Mouse (Mus musculus): ENCODE data around the gene Psmb11. TPM values are rescaled to one million over a fixed set of nuclear protein-coding genes. Genes with fewer than 3 reads are reported as not detected.
A peak's percentile ranks its signal among the peaks of the same experiment; 100 is the strongest.

The Psmb11 gene
- polyA plus RNA-seq, 1 experiment: not detected

DNA sequence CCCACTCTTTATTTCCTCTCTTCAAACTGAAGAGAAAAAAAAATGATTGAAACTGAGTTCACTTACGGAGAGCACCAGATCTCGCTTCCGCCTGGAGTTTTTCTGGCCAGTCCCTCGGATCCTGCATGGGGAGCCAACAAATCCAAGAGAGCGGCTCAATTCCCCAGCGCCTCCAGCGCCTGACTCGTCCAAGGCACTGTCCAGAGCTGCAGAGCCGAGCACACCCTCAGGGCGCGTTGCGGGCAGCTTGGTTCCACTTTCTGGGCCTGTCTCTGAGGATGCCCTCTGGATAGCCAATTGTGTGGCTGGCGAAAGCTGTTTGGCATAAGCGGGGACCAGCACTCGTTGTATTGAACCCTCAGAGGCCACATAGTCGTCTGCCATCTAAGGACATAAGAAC is 30.2 kb upstream of the Psmb11 start:
- Histone ChIP-seq H3K27me3 (ENCODE audit: control insufficient read depth, insufficient read depth, low read length) (no peaks in the 10 kb centered on the region), H3K27ac (ENCODE audit: insufficient read depth, low read length) (no peak overlapping the region), H3K4me3 (ENCODE audit: extremely low read depth, insufficient read depth, insufficient read length) (no peak overlapping the region), H3K36me3 (ENCODE audit: control insufficient read depth, insufficient read depth, low read length) (peaks cover 1% of the 10 kb centered on the region; the same call in 1 of the 2 replicates), H3K4me1 (ENCODE audit: control insufficient read depth, insufficient read depth, insufficient read length) (no peaks in the 10 kb centered on the region)
- WGBS: 96% methylated on average over 16 of the region's 16 CpGs
- no peak for DNase-seq (ENCODE audit: low read depth in 1 of 2, low spot score in 2 of 2)
- no peak for TF ChIP-seq CTCF (IDR thresholded peaks at IDR 0.05; ENCODE audit: extremely low read depth, insufficient read depth, insufficient read length, insufficient replicate concordance)
- TF ChIP-seq POLR2A (IDR thresholded peaks at IDR 0.05; ENCODE audit: low read depth, low read length): no peak

DNA sequence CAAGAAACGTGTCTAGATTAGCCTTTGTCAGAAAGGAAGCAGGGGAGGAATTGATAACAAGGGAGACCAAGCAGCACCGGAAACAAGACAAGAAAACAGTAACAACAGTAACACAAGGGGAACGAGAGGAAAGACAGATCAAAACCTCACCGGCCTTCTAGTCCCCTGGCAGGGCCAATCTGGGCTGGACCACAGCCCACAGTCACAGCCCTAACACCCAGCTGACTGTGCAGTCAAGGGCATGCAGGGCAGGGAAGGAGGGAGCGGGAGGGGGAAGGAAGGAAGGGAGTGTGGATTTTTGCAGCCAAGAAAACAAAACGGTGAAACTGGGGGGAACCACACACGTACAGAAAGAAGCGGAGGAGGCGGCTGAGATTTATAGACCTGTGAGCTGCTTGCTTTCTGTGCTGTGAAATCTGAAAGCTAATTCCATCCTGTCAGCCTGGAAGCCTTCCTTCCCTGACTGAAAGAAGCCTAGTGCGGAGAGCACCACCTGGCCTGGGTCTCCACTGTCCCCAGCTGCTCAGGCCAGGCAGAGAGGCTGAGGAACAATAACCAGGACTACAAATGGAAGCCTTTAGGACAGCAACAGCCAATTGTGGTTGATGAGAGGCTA is 28.8 kb upstream of the Psmb11 start:
- no peak overlapping the region for H3K4me3 ChIP-seq (ENCODE audit: extremely low read depth, insufficient read depth, insufficient read length)
- H3K36me3 ChIP-seq (ENCODE audit: control insufficient read depth, insufficient read depth, low read length): peaks cover 1% of the 10 kb centered on the region; the same call in 1 of the 2 replicates
- DNase-seq (ENCODE audit: low read depth in 1 of 2, low spot score in 2 of 2): no peak
- no peaks in the 10 kb centered on the region for H3K27me3 ChIP-seq (ENCODE audit: control insufficient read depth, insufficient read depth, low read length)
- TF ChIP-seq POLR2A (IDR thresholded peaks at IDR 0.05; ENCODE audit: low read depth, low read length) (no peak), CTCF (IDR thresholded peaks at IDR 0.05; ENCODE audit: extremely low read depth, insufficient read depth, insufficient read length, insufficient replicate concordance) (no peak)
- H3K4me1 ChIP-seq (ENCODE audit: control insufficient read depth, insufficient read depth, insufficient read length): no peaks in the 10 kb centered on the region
- no peak overlapping the region; the same call in 1 of the 2 replicates for H3K27ac ChIP-seq (ENCODE audit: insufficient read depth, low read length)
- WGBS: 51% methylated on average over 10 of the region's 10 CpGs

DNA sequence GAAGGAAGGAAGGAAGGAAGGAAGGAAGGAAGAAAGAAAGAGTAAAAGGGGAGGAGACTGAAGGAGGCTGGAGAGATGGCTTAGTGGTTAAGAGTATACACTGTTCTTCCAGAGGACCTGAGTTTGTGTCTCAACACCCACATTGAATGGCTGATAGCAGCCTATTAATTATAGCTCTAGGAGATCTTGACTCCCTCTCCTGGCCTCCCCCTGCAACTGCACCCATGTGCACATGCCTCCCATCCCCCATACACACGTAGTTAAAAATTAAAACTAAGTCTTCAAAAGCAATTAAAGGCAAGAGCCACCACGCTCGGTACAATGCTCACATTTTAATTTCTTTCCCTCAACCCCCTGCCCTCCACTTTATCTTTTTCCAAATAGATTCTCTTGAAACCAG is 27.2 kb upstream of the Psmb11 start:
- H3K27me3 ChIP-seq (ENCODE audit: control insufficient read depth, insufficient read depth, low read length): no peaks in the 10 kb centered on the region
- H3K36me3 ChIP-seq (ENCODE audit: control insufficient read depth, insufficient read depth, low read length): peaks cover 1% of the 10 kb centered on the region; the same call in 1 of the 2 replicates
- no peak for DNase-seq (ENCODE audit: low read depth in 1 of 2, low spot score in 2 of 2)
- 93% methylated on average over 3 of the region's 3 CpGs for WGBS
- no peak overlapping the region for H3K4me3 ChIP-seq (ENCODE audit: extremely low read depth, insufficient read depth, insufficient read length)
- no peak overlapping the region for H3K27ac ChIP-seq (ENCODE audit: insufficient read depth, low read length)
- no peaks in the 10 kb centered on the region for H3K4me1 ChIP-seq (ENCODE audit: control insufficient read depth, insufficient read depth, insufficient read length)
- no peak for TF ChIP-seq POLR2A (IDR thresholded peaks at IDR 0.05; ENCODE audit: low read depth, low read length)
- TF ChIP-seq CTCF (IDR thresholded peaks at IDR 0.05; ENCODE audit: extremely low read depth, insufficient read depth, insufficient read length, insufficient replicate concordance): no peak

DNA sequence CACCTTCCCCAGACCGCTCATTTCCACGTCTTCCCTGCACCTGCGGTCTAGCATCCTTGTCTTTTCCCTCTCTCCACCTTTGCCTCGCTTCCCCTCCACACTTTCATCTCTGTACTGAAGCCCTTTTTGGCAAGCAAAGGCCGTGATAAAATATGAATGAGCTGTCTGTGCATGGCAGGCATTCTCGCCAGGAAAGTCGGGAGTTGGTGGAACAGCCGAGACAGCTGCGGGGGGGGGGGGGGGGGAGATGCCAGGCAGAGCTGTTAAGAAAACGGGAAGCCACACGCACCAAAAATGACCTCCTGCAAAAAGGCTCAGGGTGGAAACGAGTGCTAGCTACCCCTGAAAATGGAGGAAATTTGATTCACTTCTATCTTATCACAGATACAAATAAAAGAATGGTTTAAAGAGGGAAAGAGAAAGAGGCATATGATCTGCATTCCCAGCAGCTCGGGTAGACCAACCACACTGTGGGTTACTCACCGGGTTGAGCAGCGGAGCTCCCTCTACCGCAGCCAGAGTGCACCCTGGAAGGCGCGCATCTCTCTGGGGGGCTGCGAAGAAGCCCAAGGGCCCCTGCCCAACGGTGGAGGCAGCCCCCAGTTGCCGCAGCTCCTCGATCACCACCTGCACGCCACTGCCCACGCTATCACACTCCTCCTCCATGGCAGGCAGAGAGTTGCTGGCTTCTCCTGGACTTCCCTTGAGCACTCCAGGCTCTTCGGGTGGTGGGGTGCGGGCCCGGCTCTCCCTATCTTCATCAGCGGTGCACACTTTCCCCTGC is 26.4 kb upstream of the Psmb11 start:
- TF ChIP-seq CTCF (IDR thresholded peaks at IDR 0.05; ENCODE audit: extremely low read depth, insufficient read depth, insufficient read length, insufficient replicate concordance) (no peak), POLR2A (IDR thresholded peaks at IDR 0.05; ENCODE audit: low read depth, low read length) (no peak)
- no peak overlapping the region for H3K27ac ChIP-seq (ENCODE audit: insufficient read depth, low read length)
- H3K27me3 ChIP-seq (ENCODE audit: control insufficient read depth, insufficient read depth, low read length): no peaks in the 10 kb centered on the region
- no peaks in the 10 kb centered on the region for H3K4me1 ChIP-seq (ENCODE audit: control insufficient read depth, insufficient read depth, insufficient read length)
- H3K4me3 ChIP-seq (ENCODE audit: extremely low read depth, insufficient read depth, insufficient read length): no peak overlapping the region
- no peak for DNase-seq (ENCODE audit: low read depth in 1 of 2, low spot score in 2 of 2)
- 94% methylated on average over 28 of the region's 28 CpGs for WGBS
- peaks cover 1% of the 10 kb centered on the region; the same call in 1 of the 2 replicates for H3K36me3 ChIP-seq (ENCODE audit: control insufficient read depth, insufficient read depth, low read length)

DNA sequence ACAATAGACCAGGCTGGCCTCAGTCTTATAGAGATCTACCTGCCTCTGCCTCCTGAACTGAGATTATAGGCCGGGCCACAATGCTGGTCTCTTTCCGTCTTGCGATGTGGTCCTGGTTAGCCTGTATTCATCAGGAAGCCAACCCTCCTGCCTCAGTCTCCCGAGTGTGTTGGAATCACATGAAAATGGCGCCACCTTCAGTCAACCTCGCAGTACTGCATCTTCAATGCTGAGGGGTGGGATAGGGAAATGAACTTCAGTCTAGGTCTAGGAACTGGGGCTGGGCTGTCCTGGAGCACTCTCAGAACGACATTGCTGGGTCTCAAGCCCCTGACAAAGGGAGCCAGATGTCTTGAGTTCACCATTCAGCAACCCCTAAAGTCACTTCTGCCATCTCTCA is 24.1 kb upstream of the Psmb11 start:
- H3K27me3 ChIP-seq (ENCODE audit: control insufficient read depth, insufficient read depth, low read length): no peaks in the 10 kb centered on the region
- no peak overlapping the region for H3K4me3 ChIP-seq (ENCODE audit: extremely low read depth, insufficient read depth, insufficient read length)
- DNase-seq (ENCODE audit: low read depth in 1 of 2, low spot score in 2 of 2): no peak
- TF ChIP-seq POLR2A (IDR thresholded peaks at IDR 0.05; ENCODE audit: low read depth, low read length) (no peak), CTCF (IDR thresholded peaks at IDR 0.05; ENCODE audit: extremely low read depth, insufficient read depth, insufficient read length, insufficient replicate concordance) (peak; percentile 63; the same call in 1 of the 2 replicates)
- H3K4me1 ChIP-seq (ENCODE audit: control insufficient read depth, insufficient read depth, insufficient read length): no peaks in the 10 kb centered on the region
- no peak overlapping the region for H3K27ac ChIP-seq (ENCODE audit: insufficient read depth, low read length)
- H3K36me3 ChIP-seq (ENCODE audit: control insufficient read depth, insufficient read depth, low read length): peaks cover 1% of the 10 kb centered on the region; the same call in 1 of the 2 replicates
- WGBS: 84% methylated on average over 7 of the region's 7 CpGs

DNA sequence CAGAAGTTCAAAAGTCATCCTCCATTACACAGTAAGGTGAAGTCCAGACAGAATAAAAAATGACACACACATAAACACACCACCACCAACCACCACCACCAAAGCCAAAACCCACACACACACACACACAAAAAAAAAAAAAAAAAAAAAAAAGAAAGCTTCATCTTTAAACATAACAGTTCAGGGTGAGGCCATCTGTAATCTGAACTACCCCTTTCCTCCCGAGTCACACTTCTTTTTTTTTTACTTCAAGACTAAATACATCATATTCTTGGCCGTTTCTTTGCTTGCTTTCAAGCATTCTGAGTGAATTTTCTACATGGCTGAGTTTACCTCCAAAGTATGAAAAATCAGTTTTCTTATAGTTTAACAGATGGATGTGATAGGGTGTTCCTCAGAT is 19.6 kb upstream of the Psmb11 start:
- no peak overlapping the region for H3K4me3 ChIP-seq (ENCODE audit: extremely low read depth, insufficient read depth, insufficient read length)
- peaks cover 8% of the 10 kb centered on the region; the same call in 1 of the 2 replicates for H3K4me1 ChIP-seq (ENCODE audit: control insufficient read depth, insufficient read depth, insufficient read length)
- H3K27ac ChIP-seq (ENCODE audit: insufficient read depth, low read length): no peak overlapping the region
- no peaks in the 10 kb centered on the region for H3K27me3 ChIP-seq (ENCODE audit: control insufficient read depth, insufficient read depth, low read length)
- TF ChIP-seq CTCF (IDR thresholded peaks at IDR 0.05; ENCODE audit: extremely low read depth, insufficient read depth, insufficient read length, insufficient replicate concordance) (no peak), POLR2A (IDR thresholded peaks at IDR 0.05; ENCODE audit: low read depth, low read length) (no peak)
- no peak for DNase-seq (ENCODE audit: low read depth in 1 of 2, low spot score in 2 of 2)
- WGBS: 37% methylated on average over 2 of the region's 2 CpGs
- H3K36me3 ChIP-seq (ENCODE audit: control insufficient read depth, insufficient read depth, low read length): no peaks in the 10 kb centered on the region
